Mouse (Mus musculus): ENCODE data around the gene Galntl6. TPM values are rescaled to one million over a fixed set of nuclear protein-coding genes. Genes with fewer than 3 reads are reported as not detected.

The Galntl6 gene
- polyA plus RNA-seq, 1 experiment: not detected

DNA sequence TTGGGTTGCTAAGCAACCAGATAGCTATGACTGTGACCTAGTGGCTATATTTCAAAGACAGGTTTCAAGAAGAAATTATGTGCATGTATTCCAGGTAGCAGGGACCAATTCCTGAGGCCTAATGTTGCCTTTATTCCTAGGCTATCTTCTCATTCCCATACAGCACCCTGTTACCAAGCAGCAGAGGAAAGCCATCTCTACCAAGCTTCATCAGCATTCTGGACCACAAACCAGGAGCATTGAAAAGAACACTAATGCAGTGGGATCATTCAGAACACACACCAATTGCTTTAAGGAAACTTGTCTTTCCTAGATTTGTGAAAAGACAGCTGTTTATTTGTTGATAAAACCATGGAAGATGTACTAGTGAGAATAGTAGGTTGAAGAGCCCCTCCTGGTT, 622.4 kb downstream of the Galntl6 start:
- H3K79me2 ChIP-seq (ENCODE audit: control insufficient read depth, insufficient read depth): no peaks in the 10 kb centered on the region
- TF ChIP-seq REST (IDR thresholded peaks at IDR 0.05; ENCODE audit: insufficient read depth, insufficient read length) (no peak), MYOG (IDR thresholded peaks at IDR 0.05; ENCODE audit: control insufficient read depth in 1 of 3, insufficient read depth in 1 of 3, insufficient read length in 2 of 3, low read depth in 2 of 3) (no peak), CEBPB (IDR thresholded peaks at IDR 0.05; ENCODE audit: insufficient read depth, poor library complexity, severe bottlenecking) (no peak), MAX (IDR thresholded peaks at IDR 0.05; ENCODE audit: low read depth) (no peak), MYOD1 (IDR thresholded peaks at IDR 0.05; ENCODE audit: control insufficient read depth in 1 of 3, insufficient read length in 2 of 3, low read depth in 2 of 3) (no peak), E2F4 (IDR thresholded peaks at IDR 0.05; ENCODE audit: insufficient read depth) (no peak), SRF (IDR thresholded peaks at IDR 0.05; ENCODE audit: control insufficient read depth, insufficient read length, low read depth) (no peak), USF1 (IDR thresholded peaks at IDR 0.05; ENCODE audit: low read depth) (no peak), TCF12 (IDR thresholded peaks at IDR 0.05; ENCODE audit: insufficient read depth, poor library complexity, severe bottlenecking) (no peak), POLR2A (IDR thresholded peaks at IDR 0.05; ENCODE audit: insufficient read length, low read depth) (no peak), POLR2AphosphoS2 (IDR thresholded peaks at IDR 0.05; ENCODE audit: insufficient read length, low read depth) (no peak)
- H3K4me2 ChIP-seq (ENCODE audit: low read depth): no peak overlapping the region
- no peak overlapping the region for H3K4me3 ChIP-seq
- no peak overlapping the region for H3ac ChIP-seq (ENCODE audit: control insufficient read depth, insufficient read length)
- H3K27me3 ChIP-seq (ENCODE audit: control insufficient read depth, insufficient read depth, insufficient read length): no peaks in the 10 kb centered on the region
- no peaks in the 10 kb centered on the region for H3K36me3 ChIP-seq (ENCODE audit: control insufficient read depth, insufficient read depth)

DNA sequence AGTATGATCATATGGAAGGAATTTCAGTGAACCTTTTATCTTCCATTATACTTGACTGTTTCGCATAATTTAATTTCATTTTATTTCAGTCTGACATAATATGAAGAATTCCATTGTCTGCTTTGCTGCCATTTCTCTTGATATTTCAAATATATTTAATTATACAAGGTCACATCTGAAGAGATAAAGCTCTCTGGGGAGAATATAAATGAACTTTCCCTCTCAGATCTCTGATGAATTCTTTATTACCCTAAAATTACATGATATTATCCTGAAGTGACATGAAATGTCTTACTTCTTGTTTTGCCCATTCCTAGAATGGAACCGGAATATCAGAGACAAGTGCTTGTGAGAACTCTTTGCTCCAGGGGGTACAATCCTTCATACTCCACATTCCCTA, 647.0 kb downstream of the Galntl6 start:
- Histone ChIP-seq H3K4me2 (ENCODE audit: low read depth) (no peak overlapping the region), H3ac (ENCODE audit: control insufficient read depth, insufficient read length) (no peak overlapping the region)
- TF ChIP-seq MYOG (IDR thresholded peaks at IDR 0.05; ENCODE audit: control insufficient read depth in 1 of 3, insufficient read depth in 1 of 3, insufficient read length in 2 of 3, low read depth in 2 of 3) (no peak), TCF12 (IDR thresholded peaks at IDR 0.05; ENCODE audit: insufficient read depth, poor library complexity, severe bottlenecking) (no peak), POLR2AphosphoS2 (IDR thresholded peaks at IDR 0.05; ENCODE audit: insufficient read length, low read depth) (no peak), SRF (IDR thresholded peaks at IDR 0.05; ENCODE audit: control insufficient read depth, insufficient read length, low read depth) (no peak), REST (IDR thresholded peaks at IDR 0.05; ENCODE audit: insufficient read depth, insufficient read length) (no peak), CEBPB (IDR thresholded peaks at IDR 0.05; ENCODE audit: insufficient read depth, poor library complexity, severe bottlenecking) (no peak), TCF3 (IDR thresholded peaks at IDR 0.05; ENCODE audit: insufficient read length, low read depth) (no peak), E2F4 (IDR thresholded peaks at IDR 0.05; ENCODE audit: insufficient read depth) (no peak), MAX (IDR thresholded peaks at IDR 0.05; ENCODE audit: low read depth) (no peak), POLR2A (IDR thresholded peaks at IDR 0.05; ENCODE audit: insufficient read length, low read depth) (no peak), USF1 (IDR thresholded peaks at IDR 0.05; ENCODE audit: low read depth) (no peak), MYOD1 (IDR thresholded peaks at IDR 0.05; ENCODE audit: control insufficient read depth in 1 of 3, insufficient read length in 2 of 3, low read depth in 2 of 3) (no peak)

DNA sequence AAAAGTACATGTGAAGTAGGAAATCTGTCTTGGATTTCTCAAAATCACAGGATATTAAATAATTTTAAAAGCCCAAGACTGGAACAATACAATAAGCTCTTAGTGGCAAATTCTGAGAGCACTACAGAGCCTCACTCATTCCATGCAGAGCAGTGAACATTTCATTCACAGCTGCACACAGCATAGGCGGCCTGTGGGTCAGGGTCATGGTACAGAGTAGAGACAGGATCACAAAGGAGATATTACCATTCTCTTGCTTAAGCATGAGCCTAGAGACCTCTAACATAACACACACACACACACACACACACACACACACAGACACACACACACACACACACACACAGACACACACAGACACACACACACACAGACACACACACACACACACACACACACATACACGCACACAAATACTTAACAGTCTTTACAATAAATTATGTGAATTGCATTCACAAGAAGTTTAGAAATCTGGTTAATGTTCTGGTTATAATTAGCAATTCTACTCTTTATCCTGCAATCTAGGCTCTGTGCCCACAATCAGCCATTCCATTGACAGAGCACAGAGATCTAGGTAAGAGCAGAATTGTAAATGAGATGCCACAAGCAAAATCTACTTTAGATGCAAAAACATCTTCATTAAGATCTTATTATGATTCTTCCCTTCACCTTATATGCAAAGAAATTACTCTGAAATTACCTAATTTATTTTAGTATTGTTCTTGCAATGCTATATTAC, 653.7 kb downstream of the Galntl6 start:
- Histone ChIP-seq H3ac (ENCODE audit: control insufficient read depth, insufficient read length) (no peak overlapping the region), H3K4me3 (no peak overlapping the region), H3K4me2 (ENCODE audit: low read depth) (no peak overlapping the region), H3K27me3 (ENCODE audit: control insufficient read depth, insufficient read depth, insufficient read length) (no peaks in the 10 kb centered on the region), H3K36me3 (ENCODE audit: control insufficient read depth, insufficient read depth) (no peaks in the 10 kb centered on the region), H3K79me2 (ENCODE audit: control insufficient read depth, insufficient read depth) (no peaks in the 10 kb centered on the region)
- TF ChIP-seq REST (IDR thresholded peaks at IDR 0.05; ENCODE audit: insufficient read depth, insufficient read length): no peak
- no peak for TF ChIP-seq CEBPB (IDR thresholded peaks at IDR 0.05; ENCODE audit: insufficient read depth, poor library complexity, severe bottlenecking)
- TF ChIP-seq TCF12 (IDR thresholded peaks at IDR 0.05; ENCODE audit: insufficient read depth, poor library complexity, severe bottlenecking): no peak
- TF ChIP-seq SRF (IDR thresholded peaks at IDR 0.05; ENCODE audit: control insufficient read depth, insufficient read length, low read depth): no peak
- no peak for TF ChIP-seq MYOD1 (IDR thresholded peaks at IDR 0.05; ENCODE audit: control insufficient read depth in 1 of 3, insufficient read length in 2 of 3, low read depth in 2 of 3)
- no peak for TF ChIP-seq MAX (IDR thresholded peaks at IDR 0.05; ENCODE audit: low read depth)

More for the DNA sequence above, 647.0 kb downstream of the Galntl6 start:
- no peaks in the 10 kb centered on the region for H3K79me2 ChIP-seq (ENCODE audit: control insufficient read depth, insufficient read depth)
- no peaks in the 10 kb centered on the region for H3K27me3 ChIP-seq (ENCODE audit: control insufficient read depth, insufficient read depth, insufficient read length)
- no peak overlapping the region for H3K4me3 ChIP-seq
- no peaks in the 10 kb centered on the region for H3K36me3 ChIP-seq (ENCODE audit: control insufficient read depth, insufficient read depth)

GRCm38 (mm10) chr8:58253620-58254019, 658.8 kb downstream of the Galntl6 start:
- Histone ChIP-seq H3K27me3 (ENCODE audit: control insufficient read depth, insufficient read depth, insufficient read length) (no peaks in the 10 kb centered on the region), H3K36me3 (ENCODE audit: control insufficient read depth, insufficient read depth) (no peaks in the 10 kb centered on the region), H3K4me3 (no peak overlapping the region), H3ac (ENCODE audit: control insufficient read depth, insufficient read length) (no peak overlapping the region), H3K4me2 (ENCODE audit: low read depth) (no peak overlapping the region), H3K79me2 (ENCODE audit: control insufficient read depth, insufficient read depth) (no peaks in the 10 kb centered on the region)
- TF ChIP-seq E2F4 (IDR thresholded peaks at IDR 0.05; ENCODE audit: insufficient read depth) (no peak), POLR2A (IDR thresholded peaks at IDR 0.05; ENCODE audit: insufficient read length, low read depth) (no peak), POLR2AphosphoS2 (IDR thresholded peaks at IDR 0.05; ENCODE audit: insufficient read length, low read depth) (no peak), REST (IDR thresholded peaks at IDR 0.05; ENCODE audit: insufficient read depth, insufficient read length) (no peak), USF1 (IDR thresholded peaks at IDR 0.05; ENCODE audit: low read depth) (no peak), CEBPB (IDR thresholded peaks at IDR 0.05; ENCODE audit: insufficient read depth, poor library complexity, severe bottlenecking) (no peak), MAX (IDR thresholded peaks at IDR 0.05; ENCODE audit: low read depth) (no peak), TCF12 (IDR thresholded peaks at IDR 0.05; ENCODE audit: insufficient read depth, poor library complexity, severe bottlenecking) (no peak), MYOD1 (IDR thresholded peaks at IDR 0.05; ENCODE audit: control insufficient read depth in 1 of 3, insufficient read length in 2 of 3, low read depth in 2 of 3) (no peak), SRF (IDR thresholded peaks at IDR 0.05; ENCODE audit: control insufficient read depth, insufficient read length, low read depth) (no peak), MYOG (IDR thresholded peaks at IDR 0.05; ENCODE audit: control insufficient read depth in 1 of 3, insufficient read depth in 1 of 3, insufficient read length in 2 of 3, low read depth in 2 of 3) (no peak), TCF3 (IDR thresholded peaks at IDR 0.05; ENCODE audit: insufficient read length, low read depth) (no peak)

All from myocyte (in vitro differentiated cells).